Comparison of ENCODE assay signal across 17 mouse cellular contexts in genomic region chr7:98502921-98503320, GRCm38 (mm10). TPM values are rescaled to one million over a fixed set of nuclear protein-coding genes. Genes with fewer than 3 reads are reported as not detected.
A peak's percentile ranks its signal among the peaks of the same experiment; 100 is the strongest.
DNase-seq lines count a peak whose midpoint lies in the region; ATAC-seq and TF ChIP-seq lines count a peak whose summit lies in the region.
"Had no signal": no experiment of that assay in that cellular context is flagged by ENCODE, and none has a peak within 500 bp of the region (broad histone marks: within the 10 kb centered on the region; RNA-seq: fewer than 3 reads in every experiment).

No protein-coding gene starts in this region.

- no peak overlapping the region for H3K9ac ChIP-seq in heart, embryonic 15.5 days
- no peak overlapping the region for H3K9ac ChIP-seq in kidney, postnatal 0 days (ENCODE audit: low read depth, low read length)
- H3K9ac ChIP-seq: limb, embryonic 12.5 days; liver, postnatal 0 days; midbrain, embryonic 15.5 days had no signal

- no peaks in the 10 kb centered on the region for H3K27me3 ChIP-seq in heart, embryonic 15.5 days
- H3K27me3 ChIP-seq in kidney, postnatal 0 days (ENCODE audit: insufficient read depth, low read length) = no peaks in the 10 kb centered on the region
- peaks cover 14% of the 10 kb centered on the region; the same call in 1 of the 2 replicates for H3K27me3 ChIP-seq in limb, embryonic 10.5 days (ENCODE audit: low read depth, poor library complexity, severe bottlenecking)
- H3K27me3 ChIP-seq: CH12.LX; midbrain, embryonic 15.5 days had no signal

- intact Hi-C loops in heart, postnatal 25 days (cut with DNase I) = no loop called here

- no peak overlapping the region for H3K4me2 ChIP-seq in heart, embryonic 15.5 days
- H3K4me2 ChIP-seq in kidney, postnatal 0 days (ENCODE audit: low read length) = no peak overlapping the region
- H3K4me2 ChIP-seq: limb, embryonic 12.5 days; midbrain, embryonic 15.5 days had no signal

- peak; percentile 5 for DNase-seq in cerebellum, adult 11-12 months
- DNase-seq in cerebellum, adult 8-10 months = no peak
- no peak for DNase-seq in heart, postnatal 25 days (ENCODE audit: low spot score)
- DNase-seq in kidney, postnatal 0 days (ENCODE audit: low spot score) = no peak
- DNase-seq in kidney, adult 8-10 months = no peak
- no peak for DNase-seq in limb, embryonic 10.5 days (ENCODE audit: low spot score)
- DNase-seq in adrenal gland, postnatal 10 days = no peak
- DNase-seq: adrenal gland, postnatal 14 days; cerebellum, adult 9-11 months; embryo, embryonic 11 days; gastrocnemius, postnatal 14 days; liver, postnatal 0 days; right cerebral cortex, adult 18-20 months had no signal

- peaks cover 39% of the 10 kb centered on the region for H3K4me1 ChIP-seq in heart, embryonic 15.5 days (replicated peaks)
- peaks cover 7% of the 10 kb centered on the region; the same call in 1 of the 2 replicates for H3K4me1 ChIP-seq in kidney, postnatal 0 days (replicated peaks; ENCODE audit: insufficient read depth, low read length)
- H3K4me1 ChIP-seq in limb, embryonic 10.5 days = peaks cover 68% of the 10 kb centered on the region

- ATAC-seq in heart, embryonic 15.5 days (replicated peaks; ENCODE audit: insufficient number of reproducible peaks, insufficient read depth, low FRiP score, low read depth) = no peak
- no peak for ATAC-seq in kidney, postnatal 0 days (replicated peaks; ENCODE audit: low FRiP score, low read depth)
- ATAC-seq: liver, postnatal 0 days; midbrain, embryonic 15.5 days had no signal

- WGBS in heart, embryonic 15.5 days = 46% methylated on average over 5 of the region's 5 CpGs
- WGBS in kidney, postnatal 0 days = 32% methylated on average over 5 of the region's 5 CpGs
- 37% methylated on average over 5 of the region's 5 CpGs for WGBS in limb, embryonic 10.5 days

- no peaks in the 10 kb centered on the region for H3K9me3 ChIP-seq in heart, embryonic 15.5 days (replicated peaks)
- no peaks in the 10 kb centered on the region for H3K9me3 ChIP-seq in kidney, postnatal 0 days (replicated peaks; ENCODE audit: low read length)
- H3K9me3 ChIP-seq in limb, embryonic 10.5 days (replicated peaks) = no peaks in the 10 kb centered on the region
- H3K9me3 ChIP-seq: limb, embryonic 12.5 days; midbrain, embryonic 15.5 days had no signal

- TF ChIP-seq CTCF in kidney, postnatal 0 days (IDR thresholded peaks at IDR 0.05; ENCODE audit: low read depth) = no peak

- 0 out of 2 replicates have a peak overlapping the region, but pooled peaks have one; percentile 1 for H3K27ac ChIP-seq in heart, embryonic 15.5 days
- H3K27ac ChIP-seq in kidney, postnatal 0 days = peak overlapping the region; percentile 57; the same call in 1 of the 2 replicates
- peak overlapping the region; percentile 57 for H3K27ac ChIP-seq in limb, embryonic 10.5 days
- H3K27ac ChIP-seq: limb, embryonic 12.5 days; midbrain, embryonic 15.5 days had no signal

- H3K36me3 ChIP-seq in heart, embryonic 15.5 days = no peaks in the 10 kb centered on the region
- peaks cover 9% of the 10 kb centered on the region; the same call in 1 of the 2 replicates for H3K36me3 ChIP-seq in kidney, postnatal 0 days (ENCODE audit: insufficient read depth, low read length)
- H3K36me3 ChIP-seq in limb, embryonic 10.5 days = peaks cover 2% of the 10 kb centered on the region; the same call in 1 of the 2 replicates
- H3K36me3 ChIP-seq: limb, embryonic 12.5 days; midbrain, embryonic 15.5 days had no signal

- H3K4me3 ChIP-seq in heart, embryonic 15.5 days = no peak overlapping the region
- H3K4me3 ChIP-seq in kidney, postnatal 0 days (replicated peaks; ENCODE audit: low read depth, low read length) = no peak overlapping the region
- no peak overlapping the region for H3K4me3 ChIP-seq in limb, embryonic 10.5 days
- H3K4me3 ChIP-seq: limb, embryonic 12.5 days; midbrain, embryonic 15.5 days had no signal

RNA-seq across cellular contexts. Expression of gene Lrrc32, which starts 13.8 kb away (rescaled TPM):
- polyA plus RNA-seq in heart, embryonic 15.5 days (2015; fragmentation: Nextera tagmentation; extraction: Ambion mirVana) = 7.3 and 9.1 TPM in 2 replicates
- 10 to 100 TPM; 10.7 to 11.4 TPM for total RNA-seq in heart, postnatal 25 days (2021)
- 13.8 and 15.1 TPM in 2 replicates for polyA plus RNA-seq in kidney, postnatal 0 days (2015; fragmentation: Nextera tagmentation; extraction: Ambion mirVana)
- 2.8 and 3.6 TPM in 2 replicates for polyA plus RNA-seq in limb, embryonic 10.5 days (2016; fragmentation: Nextera tagmentation; extraction: Ambion mirVana)
- 10 to 100 TPM; 15.2 to 17.3 TPM for total RNA-seq in adrenal gland, postnatal 10 days (2021)

Comparison
In these comparisons a context has a peak if more than half of its experiments do, and no peak if none do; other contexts are left out.
1. H3K27ac ChIP-seq: peak in every context shown above with its lines; median percentile 57 in kidney, postnatal 0 days; 57 in limb, embryonic 10.5 days; 1 in heart, embryonic 15.5 days.